Mouse (Mus musculus) right cerebral cortex, postnatal 36 days (tissue): Measurements from ENCODE around the gene Eno4.
A peak's percentile ranks its signal among the peaks of the same experiment; 100 is the strongest.
"Not testable (repeated sequence)": the region's sequence is repeated elsewhere in the genome, so short reads cannot be mapped to it uniquely, and the experiment has no call there.

ENCODE experiments used
- DNase-seq, 2 experiments: peaks; one replicate each; pipeline ENCODE4 v3.0.0; 2022; ENCODE audit warnings: low spot score in 2 of 2, mixed read lengths in 1 of 2

Gene Eno4

DNA sequence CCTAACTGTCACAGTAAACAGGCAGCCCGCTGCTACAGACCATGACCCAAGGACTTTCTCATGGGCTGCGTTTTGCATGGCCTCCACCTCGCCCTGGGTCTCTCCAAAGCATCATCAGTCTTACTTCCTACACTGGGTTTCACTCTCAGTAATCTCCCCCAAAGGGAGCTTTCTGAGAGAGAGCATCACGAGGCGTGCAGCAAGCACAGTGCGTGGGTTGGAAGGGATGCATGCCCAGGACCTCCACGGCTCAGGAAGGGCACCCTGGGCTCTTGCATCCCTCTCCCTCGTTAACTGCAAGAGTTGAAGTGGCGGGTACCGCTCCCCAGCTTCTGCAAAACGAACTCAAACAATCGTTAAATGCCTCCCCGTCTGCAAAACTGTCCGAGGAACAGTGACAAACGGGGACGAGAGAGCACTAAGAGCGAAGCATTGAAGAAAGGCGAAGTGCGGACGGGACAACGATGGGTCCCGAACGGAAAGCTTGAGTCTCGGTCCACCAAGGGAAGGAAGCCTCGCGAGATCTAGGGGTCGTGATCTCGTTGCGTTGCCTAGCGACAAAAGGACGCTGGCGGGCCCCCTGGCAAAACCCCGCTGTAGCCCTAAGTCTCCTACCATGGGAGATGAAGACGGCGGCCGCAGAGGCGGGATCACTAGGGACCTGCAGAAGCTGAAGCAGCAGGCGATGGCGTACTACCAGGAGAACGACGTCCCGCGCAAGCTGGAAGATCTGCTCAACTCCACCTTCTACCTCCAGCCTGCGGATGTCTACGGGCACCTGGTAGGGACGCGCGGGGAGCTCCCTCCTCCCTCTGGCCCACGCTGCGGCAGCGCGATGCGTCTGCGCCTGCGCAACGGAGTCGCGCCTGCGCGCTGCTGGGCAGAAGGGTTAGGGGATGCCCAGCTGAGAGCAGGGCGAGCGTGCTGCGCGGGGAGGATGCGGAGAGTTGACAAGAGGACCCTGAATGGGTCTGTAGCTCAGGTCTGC, at the start of gene Eno4, which contains the start of gene Hspa12a:
Eno4 (plus strand) TSS at position 585 of the 988 bp plus-strand sequence.
Hspa12a (minus strand) TSS at position 814 of the 988 bp plus-strand sequence.
- DNase-seq = peak; percentile 91 to 93

DNA sequence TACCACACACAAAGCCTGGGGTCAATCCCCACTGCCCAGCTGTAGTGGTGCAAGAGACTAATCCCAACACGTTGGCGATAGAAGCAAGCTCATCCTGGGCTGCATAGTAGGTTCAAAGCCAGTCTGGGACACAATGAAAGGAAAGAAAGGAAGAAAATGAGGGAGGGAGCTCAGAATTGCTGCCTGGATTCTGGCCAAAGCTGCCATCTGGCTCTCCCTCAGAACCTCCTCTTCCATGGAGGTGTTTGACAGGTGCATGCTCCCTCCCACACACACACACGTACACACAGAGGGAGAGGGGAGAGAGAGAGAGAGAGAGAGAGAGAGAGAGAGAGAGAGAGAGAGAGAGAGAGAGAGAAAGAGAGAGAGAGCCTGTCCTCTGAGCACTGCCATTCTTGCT, 47.0 kb upstream of the Eno4 start:
- peak; percentile 25 to 38 for DNase-seq

DNA sequence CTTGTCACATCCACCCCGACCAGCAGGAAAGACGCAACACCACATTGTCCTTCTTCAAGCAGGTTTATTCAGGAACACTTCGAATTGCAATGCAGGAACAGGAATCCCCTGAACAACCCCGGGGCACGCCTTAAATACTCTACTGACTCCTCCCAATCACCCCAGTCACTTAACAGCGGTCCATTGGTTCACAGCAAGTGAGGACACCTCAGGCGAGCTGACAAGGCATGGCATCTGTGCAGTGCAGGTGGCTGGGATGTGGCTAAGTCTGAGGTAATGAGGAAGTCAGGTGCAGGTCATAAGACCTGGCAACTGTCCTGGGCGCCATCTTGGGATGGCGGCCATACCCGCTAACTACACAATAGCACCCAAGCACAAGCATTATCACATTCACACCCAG, 42.8 kb upstream of the Eno4 start:
- not testable (repeated sequence) for DNase-seq

DNA sequence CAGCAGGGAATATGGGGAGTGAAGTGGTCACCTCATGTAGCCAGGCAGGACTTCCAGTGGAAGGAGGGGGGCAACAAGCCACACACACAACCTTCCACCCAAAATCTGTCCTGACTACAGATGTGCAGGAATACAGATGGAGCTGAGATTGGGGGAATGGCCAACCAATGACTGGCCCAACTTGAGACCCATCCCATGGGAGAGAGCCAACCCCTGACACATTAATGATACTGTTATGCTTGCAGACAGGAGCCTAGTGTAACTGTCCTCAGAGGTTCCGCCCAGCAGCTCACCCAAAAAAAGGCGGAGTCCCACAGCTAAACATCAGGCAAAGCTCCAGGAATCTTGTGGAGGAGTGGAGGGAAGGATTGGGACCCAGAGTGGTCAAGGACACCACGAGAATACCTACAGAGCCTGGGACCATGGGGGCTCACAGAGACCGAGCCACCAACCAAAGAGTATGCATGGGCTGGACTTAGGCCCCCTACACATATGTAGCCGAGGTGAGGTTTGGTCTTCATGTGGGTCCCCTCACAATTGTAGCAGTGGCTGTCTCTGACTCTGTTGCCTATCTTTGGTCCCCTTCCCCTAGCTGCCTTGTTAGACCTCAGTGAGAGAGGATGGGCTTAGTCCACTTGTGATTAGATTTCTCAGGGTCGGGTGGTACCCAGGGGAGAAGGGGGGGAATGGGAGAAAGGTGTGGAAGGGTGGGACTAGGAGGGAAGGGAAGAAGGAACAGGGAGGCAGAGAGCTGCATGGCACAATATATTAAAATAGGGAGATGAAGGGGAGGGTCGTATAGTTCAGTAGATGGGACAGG, 39.9 kb upstream of the Eno4 start:
- DNase-seq = no peak

DNA sequence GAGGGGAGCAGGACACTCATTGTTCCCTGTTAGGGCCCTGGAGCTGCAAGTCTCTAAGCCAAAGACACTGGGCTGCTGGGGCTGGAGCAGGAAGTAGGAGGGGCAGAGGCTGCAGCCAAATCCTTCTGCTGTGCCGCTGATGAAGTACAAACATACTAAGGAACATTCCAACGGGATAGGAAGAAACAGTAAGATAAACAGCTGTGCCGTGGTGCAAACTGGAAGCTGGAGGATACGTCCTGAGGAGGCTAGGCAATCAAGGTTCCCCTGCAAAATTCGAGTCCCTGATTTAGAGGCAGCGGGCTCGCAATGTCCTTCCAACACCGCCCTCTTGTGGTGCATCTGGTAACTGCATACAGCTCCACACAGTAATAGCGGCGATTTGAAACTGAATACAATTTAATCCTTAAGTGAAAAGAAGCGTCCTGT, 39.3 kb upstream of the Eno4 start:
- peak; percentile 68 to 69 for DNase-seq

DNA sequence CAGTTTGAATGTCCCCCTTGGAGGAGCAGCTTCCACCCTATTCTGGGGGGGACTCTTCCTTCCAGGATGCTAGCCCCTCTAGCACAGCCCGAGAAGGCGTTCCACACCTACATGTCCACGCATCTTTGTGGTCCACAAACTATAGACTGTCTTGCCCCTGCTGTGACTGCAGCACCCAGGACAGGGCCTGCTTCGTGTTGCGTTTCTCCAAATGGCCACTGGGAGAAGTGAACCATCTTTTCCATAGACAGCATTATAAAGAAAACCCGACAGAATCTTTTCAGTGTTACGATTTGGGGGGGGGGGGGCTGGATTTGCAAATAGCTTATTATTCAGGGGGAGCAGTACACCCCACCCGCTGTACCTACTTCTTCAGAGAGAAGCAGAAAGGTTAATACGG, 36.5 kb upstream of the Eno4 start:
- DNase-seq = no peak

DNA sequence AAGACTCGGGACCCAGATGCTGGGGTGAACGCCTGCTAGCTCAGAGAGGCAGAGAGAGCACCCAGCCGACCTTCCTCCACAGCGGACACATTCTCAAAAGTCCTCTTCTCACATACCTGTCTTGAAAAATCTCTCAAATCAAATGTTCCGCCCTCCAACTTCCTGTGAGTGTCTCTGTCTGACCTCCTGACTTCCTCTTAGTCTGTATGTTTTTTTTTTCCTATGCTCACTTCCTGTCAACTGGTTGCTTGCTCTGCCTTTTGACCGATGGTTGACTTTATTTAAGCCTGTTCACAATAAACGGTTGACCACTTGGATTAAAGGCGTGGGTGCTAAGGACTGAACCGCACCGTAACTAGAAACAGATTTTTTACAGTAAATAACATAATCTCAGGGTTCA, 35.2 kb upstream of the Eno4 start:
- DNase-seq = no peak

DNA sequence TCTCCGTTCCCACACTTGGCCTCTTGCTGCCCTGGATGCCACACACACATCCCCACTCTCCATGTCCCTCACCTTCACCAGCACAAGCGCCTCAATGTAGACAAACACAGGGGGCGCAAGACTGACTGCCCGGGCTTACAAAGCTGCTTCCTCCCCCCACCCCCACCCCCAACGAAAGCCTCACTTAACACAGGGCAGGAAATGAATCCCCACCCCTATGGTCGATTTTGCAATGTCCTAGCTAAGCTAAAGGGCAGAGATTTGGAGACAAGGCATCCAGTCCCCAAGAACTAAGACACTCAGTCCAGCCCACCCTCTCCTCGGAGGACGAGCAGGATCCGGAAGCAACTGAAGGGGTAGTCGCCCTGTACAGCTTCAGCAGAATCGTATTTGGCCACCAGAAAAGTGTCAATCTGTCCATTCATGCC, 32.3 kb upstream of the Eno4 start:
- no peak for DNase-seq

DNA sequence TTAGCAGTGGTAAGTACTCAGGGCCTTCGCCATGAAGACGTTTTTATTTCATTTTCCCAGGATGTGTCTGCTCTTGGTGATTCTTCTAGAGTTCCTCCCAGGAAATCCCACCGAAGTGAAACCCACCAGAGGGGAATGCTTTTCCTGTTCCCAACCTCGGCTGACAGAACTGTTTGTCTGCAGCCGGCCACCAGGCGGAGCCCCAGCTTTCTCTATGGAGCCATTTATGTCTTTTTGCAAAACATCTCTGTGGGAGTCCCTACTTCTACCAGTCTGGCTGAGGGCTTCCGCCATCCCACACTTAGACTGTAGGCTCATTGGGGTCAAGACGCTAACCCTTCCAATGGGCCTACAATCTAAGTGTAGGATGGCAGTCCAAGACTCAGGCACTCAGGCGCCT, 31.8 kb upstream of the Eno4 start:
- peak; percentile 50 to 52 for DNase-seq

DNA sequence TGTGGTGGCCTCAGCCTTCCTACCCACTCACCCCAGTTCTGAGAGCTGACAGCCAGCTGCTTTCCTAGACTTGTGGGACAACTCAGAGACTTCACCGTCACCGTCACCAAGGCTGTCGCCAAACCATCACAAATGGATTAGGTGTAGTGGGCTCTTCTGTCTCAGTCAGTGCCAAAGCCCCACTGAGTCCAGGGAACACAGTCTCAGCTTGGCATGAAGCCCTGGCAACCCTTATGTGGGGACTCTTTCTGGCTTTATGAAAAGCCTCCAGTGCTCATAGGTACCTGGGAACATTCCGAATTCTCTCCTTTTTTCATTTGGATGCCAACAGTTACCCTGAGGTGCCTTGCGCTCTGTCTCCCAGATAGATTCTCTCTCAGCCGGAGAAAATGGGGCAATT, 29.9 kb upstream of the Eno4 start:
- DNase-seq = no peak

DNA sequence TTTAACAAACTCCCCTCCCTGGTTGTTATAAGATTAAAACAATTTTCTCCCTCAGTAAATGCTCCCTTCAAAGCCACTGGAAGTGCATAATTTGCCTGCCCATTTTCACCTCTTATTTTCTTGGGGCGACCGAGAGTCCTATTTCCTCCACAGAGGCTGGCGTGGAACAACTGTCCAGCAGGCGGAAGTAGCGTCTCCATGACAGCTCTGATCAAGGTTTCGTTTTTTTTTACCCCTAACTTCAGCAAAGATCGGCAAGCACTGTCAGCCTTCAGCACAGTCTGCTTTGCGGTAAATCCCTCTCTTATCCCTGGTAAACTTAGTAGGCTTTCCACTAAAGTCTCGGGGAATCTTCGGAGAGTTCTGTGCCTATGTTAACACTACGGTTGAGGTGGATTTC, 24.6 kb upstream of the Eno4 start:
- DNase-seq = no peak

DNA sequence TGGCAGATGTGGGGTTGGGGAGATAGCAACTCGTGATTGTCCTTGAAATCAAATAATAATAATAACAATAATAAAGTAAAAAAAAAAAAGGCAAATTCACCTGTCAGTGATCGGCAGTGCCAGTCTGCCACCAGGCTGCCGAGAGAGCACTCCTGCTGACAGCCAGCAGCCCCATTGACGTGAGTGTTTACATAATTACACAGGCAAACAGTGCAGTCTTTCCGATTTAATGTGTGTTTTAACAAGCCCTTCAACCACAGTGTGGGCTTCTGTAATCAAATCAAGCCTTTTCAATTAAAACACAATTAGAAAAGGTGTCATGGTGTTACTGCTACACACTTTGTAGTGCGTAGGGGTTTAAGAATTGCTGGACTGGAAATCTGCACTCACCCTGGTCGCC, 24.1 kb upstream of the Eno4 start:
- DNase-seq = no peak

DNA sequence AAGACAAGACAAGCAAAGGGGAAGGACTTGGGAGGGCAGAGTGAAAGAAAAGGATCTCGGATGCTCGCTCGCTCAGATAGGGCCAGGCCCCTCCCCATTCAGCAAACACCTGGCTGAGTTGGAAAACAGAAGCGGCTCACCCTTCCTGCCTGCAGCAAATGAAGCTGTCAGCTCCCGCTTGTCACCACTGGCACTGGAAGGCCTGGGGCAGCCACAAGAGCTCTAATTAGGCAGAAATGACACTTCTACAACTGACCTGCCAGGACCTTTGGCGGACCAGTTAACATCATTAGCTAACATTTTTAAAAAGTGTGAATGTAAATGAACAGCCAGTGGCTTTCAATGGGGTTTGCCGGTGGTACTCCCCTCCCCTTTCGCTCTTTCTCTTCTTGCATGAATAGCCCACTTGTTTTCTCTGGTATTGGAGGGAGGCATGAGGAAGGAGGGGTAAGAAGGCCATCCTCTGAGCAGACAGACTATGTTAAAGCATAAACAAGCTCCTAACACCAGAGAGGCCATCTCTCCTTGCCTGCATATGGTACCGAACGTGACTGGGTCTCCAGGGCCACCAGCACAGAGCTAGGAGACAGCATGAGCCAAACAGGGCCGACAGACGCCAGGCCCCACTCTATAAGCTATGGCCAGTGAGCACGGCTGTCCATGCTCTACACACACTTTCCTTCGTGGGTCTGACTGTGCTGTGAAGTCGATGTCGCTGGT, 12.0 kb upstream of the Eno4 start:
- no peak for DNase-seq

DNA sequence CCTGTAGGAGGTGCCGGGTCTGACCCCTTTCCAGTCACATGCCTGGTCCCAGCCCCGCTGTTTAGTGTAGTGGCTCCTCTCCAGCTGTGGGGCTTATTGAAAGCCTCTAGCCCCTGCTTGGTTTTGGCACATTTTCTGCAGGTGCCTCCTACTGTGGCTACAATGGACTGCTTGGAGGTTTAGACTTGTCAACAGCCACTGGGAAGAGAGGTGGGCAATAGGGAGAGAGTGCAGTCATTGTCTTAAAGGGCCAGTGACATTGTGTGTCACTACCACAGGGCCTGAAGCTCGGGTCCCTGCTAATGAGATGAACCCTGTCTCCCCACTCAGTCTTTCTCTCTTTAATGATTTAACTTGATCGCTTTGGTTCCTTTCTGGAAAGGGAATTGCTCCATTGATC, 10.2 kb upstream of the Eno4 start:
- DNase-seq = no peak

DNA sequence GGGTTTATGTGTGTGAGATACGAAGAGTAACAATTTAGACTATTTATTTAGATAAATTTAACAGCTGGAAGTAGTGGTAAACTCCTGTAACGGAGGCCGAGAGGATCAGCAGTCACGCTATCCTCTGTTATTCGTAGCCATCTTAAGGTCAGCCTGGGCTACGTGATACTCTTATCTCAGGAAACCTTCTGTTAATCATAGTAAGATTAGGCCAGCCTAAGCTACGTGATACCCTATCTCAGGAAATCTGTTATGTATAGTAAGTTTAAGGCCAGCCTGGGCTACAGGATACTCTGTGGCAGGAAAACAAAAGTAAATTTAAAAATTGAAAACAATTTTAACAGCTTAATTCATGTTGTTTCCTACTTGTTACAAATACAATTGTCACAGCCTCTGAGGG, 2.7 kb downstream of the Eno4 start:
- DNase-seq = no peak

DNA sequence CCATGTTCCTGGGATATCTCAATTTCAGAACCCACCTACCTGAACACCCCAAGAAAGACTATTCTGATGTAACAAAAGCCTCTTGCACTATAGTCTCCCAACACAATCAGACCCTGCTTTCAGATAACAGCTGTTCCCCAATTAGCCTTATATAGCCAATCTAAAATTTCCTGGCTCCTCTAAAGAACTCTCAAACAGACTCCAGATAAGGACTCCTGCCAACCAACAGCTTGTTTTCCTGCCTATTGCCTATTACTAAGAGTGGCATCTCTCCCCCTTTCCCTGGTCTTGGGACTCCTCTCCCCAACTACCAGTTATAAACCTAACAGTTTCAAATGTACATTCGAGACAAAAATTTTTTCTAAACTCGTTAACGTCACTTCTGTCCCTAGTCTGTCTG, 8.3 kb downstream of the Eno4 start:
- DNase-seq = no peak

DNA sequence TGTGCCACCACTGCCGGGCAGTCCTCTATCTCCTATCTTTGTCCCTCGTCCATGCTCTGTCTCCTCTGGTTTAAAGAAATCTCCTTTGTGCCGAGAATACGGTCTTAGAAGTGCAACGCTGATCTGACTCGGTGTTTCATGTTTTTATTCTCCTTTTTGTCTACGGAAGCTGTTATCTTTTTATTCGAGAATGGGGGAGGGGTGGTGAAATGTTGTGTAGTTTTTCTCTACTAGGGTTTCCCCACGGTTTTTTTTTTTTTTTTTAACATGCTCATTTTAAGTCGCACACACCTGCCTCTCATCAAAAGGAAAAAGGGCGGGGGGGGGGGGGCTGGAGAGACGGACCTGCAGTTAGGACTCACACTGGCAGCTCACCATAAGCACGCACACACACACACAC, 9.0 kb downstream of the Eno4 start:
- DNase-seq = no peak

DNA sequence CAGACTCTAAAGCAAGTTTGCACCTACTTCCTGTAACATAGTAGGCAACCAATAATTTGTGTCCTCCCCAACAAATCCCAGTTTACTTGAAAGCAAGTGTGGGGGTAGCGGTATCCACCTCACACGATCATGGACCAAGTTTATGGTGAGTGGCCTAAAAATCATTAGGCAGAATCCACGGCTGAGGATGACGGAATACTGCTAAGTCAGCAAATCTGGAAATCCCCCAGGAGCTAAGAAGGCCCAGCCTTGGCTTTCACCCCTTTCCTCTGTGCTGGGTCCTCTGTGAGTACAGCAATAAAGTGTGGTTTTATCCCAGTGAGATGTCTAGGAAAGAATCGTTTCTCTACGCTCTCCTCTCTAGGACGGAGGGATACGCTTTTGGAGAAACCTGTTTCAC, 11.6 kb downstream of the Eno4 start:
- DNase-seq = no peak

DNA sequence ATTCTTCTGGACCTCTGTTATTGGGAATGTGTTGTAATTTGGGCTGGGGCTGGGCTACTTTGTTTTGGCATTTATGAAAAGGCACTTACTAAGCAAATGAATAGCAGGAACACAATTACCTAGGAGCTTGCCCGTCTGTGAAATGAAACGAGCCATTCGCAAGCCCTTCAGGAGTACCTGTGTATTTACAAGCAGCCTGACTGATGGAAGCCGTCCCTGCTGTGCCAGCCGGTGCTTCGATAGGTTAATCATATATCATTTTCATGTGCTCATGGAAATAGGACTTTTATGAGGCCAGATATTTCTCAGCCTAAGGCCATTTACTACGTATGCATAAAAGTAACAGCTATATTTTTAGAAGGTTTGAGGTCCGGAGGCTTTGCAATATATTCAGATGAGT, 19.8 kb downstream of the Eno4 start:
- DNase-seq = no peak

DNA sequence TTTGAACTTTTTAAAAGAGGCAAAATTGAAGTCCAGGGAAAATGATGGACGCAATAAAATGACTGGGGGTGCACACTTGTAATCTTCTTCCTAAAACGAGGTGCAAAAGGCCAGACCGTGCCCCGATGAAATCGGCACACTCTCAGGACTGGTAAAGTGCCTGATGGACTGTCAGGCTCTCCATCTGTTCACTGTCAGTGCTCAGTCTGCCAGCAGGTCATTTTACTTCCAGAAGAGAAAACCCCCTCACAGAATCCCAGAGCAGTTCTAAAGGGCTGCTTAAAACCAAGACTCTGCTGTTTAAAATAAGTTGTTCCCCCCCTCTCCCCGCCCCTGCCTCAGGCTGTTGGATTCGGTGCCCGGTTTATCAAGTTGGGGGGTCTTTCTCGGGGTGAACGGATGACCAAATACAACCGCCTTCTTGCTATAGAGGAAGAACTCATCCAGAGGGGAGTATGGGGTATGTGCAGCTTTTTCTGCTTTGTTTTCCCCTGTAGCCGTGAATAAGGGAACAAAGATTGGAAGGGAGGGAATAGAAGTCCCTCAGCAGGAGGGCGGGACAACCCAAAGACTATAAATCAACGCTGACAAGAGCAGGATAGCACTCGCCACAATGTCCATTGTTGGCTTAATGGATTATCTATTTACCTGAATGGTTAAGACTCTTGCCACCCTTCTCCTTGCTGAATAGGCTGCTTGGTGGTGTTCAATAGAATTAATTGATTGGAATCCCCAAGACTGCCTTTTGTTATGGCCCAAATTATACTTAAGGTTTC, 25.7 kb downstream of the Eno4 start:
- no peak for DNase-seq

DNA sequence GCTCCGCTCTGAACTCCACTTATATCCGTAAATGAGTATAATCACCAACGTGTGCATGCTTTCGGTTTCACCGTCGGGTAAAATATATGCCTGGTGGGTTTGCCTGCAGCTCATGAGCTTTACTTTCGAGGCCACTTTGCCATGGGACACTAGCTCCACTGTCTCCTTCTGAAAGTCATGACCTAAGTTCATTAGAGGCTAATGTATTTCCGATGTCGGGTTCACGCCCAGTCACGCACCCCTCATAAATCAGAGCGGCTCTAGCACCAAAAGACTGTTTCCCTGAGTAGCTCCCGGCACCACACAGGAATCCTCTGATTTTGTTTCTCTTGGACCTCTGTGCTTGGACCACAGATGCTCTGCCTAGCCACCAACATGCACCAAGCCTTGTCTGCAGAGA, 27.6 kb downstream of the Eno4 start:
- DNase-seq = no peak
